Mouse (Mus musculus) myocyte (in vitro differentiated cells): Measurements from ENCODE around the gene Gbx2. TPM values are rescaled to one million over a fixed set of nuclear protein-coding genes. Genes with fewer than 3 reads are reported as not detected.

Source experiments
- H3K27me3 ChIP-seq: one replicate; pipeline ENCODE4 v1.6.1; 2011; ENCODE audit not compliant: control insufficient read depth, insufficient read depth, insufficient read length
- H3K36me3 ChIP-seq: one replicate; pipeline ENCODE4 v1.6.1; 2011; ENCODE audit not compliant: control insufficient read depth, insufficient read depth
- H3K4me2 ChIP-seq: one replicate; pipeline ENCODE4 v1.6.1; 2011; ENCODE audit warnings: low read depth, control low read depth
- H3K4me3 ChIP-seq: one replicate; pipeline ENCODE4 v1.5.1; 2011; ENCODE audit warnings: mild to moderate bottlenecking, control low read depth, moderate library complexity
- H3K79me2 ChIP-seq: one replicate; pipeline ENCODE4 v1.6.1; 2011; ENCODE audit not compliant: control insufficient read depth, insufficient read depth
- H3ac ChIP-seq: one replicate; pipeline ENCODE4 v1.6.1; 2011; ENCODE audit not compliant: control insufficient read depth, insufficient read length
- CEBPB ChIP-seq: IDR thresholded peaks from 2 replicates; pipeline ENCODE4 v1.6.1; 2011; ENCODE audit warnings: mild to moderate bottlenecking, moderate library complexity; ENCODE audit not compliant: poor library complexity, insufficient read depth, severe bottlenecking
- E2F4 ChIP-seq: IDR thresholded peaks from one replicate; pipeline ENCODE4 v1.6.1; 2011; ENCODE audit warnings: mild to moderate bottlenecking, control low read depth, moderate library complexity; ENCODE audit not compliant: insufficient read depth
- MAX ChIP-seq: IDR thresholded peaks from one replicate; pipeline ENCODE4 v1.6.1; 2011; ENCODE audit warnings: low read depth, mild to moderate bottlenecking, control low read depth
- MYOD1 ChIP-seq, 3 experiments: IDR thresholded peaks; one replicate each; pipeline ENCODE4 v1.6.1; 2011; ENCODE audit warnings: control low read depth in 2 of 3, low read depth in 2 of 3, mild to moderate bottlenecking in 2 of 3, moderate library complexity in 1 of 3; ENCODE audit not compliant: insufficient read length in 2 of 3, control insufficient read depth in 1 of 3
- MYOG ChIP-seq, 3 experiments: IDR thresholded peaks; one replicate each; pipeline ENCODE4 v1.6.1; 2011; ENCODE audit warnings: control low read depth in 2 of 3, low read depth in 2 of 3, mild to moderate bottlenecking in 2 of 3; ENCODE audit not compliant: insufficient read length in 2 of 3, control insufficient read depth in 1 of 3, insufficient read depth in 1 of 3
- POLR2A ChIP-seq: IDR thresholded peaks from one replicate; pipeline ENCODE4 v1.6.1; 2011; ENCODE audit warnings: low read depth, mild to moderate bottlenecking, control low read depth, moderate library complexity; ENCODE audit not compliant: insufficient read length
- POLR2AphosphoS2 ChIP-seq: IDR thresholded peaks from one replicate; pipeline ENCODE4 v1.6.1; 2011; ENCODE audit warnings: low read depth, control low read depth; ENCODE audit not compliant: insufficient read length
- REST ChIP-seq: IDR thresholded peaks from one replicate; pipeline ENCODE4 v1.6.1; 2011; ENCODE audit warnings: mild to moderate bottlenecking, control low read depth, moderate library complexity; ENCODE audit not compliant: insufficient read depth, insufficient read length
- SRF ChIP-seq: IDR thresholded peaks from one replicate; pipeline ENCODE4 v1.6.1; 2011; ENCODE audit warnings: low read depth; ENCODE audit not compliant: control insufficient read depth, insufficient read length
- TCF12 ChIP-seq: IDR thresholded peaks from one replicate; pipeline ENCODE4 v1.6.1; 2011; ENCODE audit warnings: mild to moderate bottlenecking, control low read depth; ENCODE audit not compliant: poor library complexity, insufficient read depth, severe bottlenecking
- TCF3 ChIP-seq: IDR thresholded peaks from one replicate; pipeline ENCODE4 v1.6.1; 2011; ENCODE audit warnings: low read depth, control low read depth; ENCODE audit not compliant: insufficient read length
- USF1 ChIP-seq: IDR thresholded peaks from one replicate; pipeline ENCODE4 v1.6.1; 2011; ENCODE audit warnings: low read depth, mild to moderate bottlenecking, control low read depth, moderate library complexity
- polyA plus RNA-seq: library from polyadenylated mRNA; unstranded; fragments of >200 nt; fragmentation: generic; extraction: Trizol; gene quantifications from one replicate; pipeline ENCODE4 v1.2.1, GENCODE M21; 2012; ENCODE audit warnings: missing spikeins

Gene Gbx2
- polyA plus RNA-seq, 1 experiment = not detected

- H3K79me2 ChIP-seq = no peaks in the 10 kb centered on the region
- peaks cover 30% of the 10 kb centered on the region for H3K27me3 ChIP-seq
- H3K36me3 ChIP-seq = no peaks in the 10 kb centered on the region
- no peak overlapping the region for H3K4me3 ChIP-seq
- no peak for TF ChIP-seq MYOG (IDR thresholded peaks at IDR 0.05; ENCODE audit: control insufficient read depth in 1 of 3, insufficient read depth in 1 of 3, insufficient read length in 2 of 3, low read depth in 2 of 3)
- no peak for TF ChIP-seq E2F4
- no peak for TF ChIP-seq CEBPB
- no peak for TF ChIP-seq MYOD1 (IDR thresholded peaks at IDR 0.05; ENCODE audit: control insufficient read depth in 1 of 3, insufficient read length in 2 of 3, low read depth in 2 of 3)
- no peak for TF ChIP-seq SRF
- TF ChIP-seq POLR2A = no peak
- no peak for TF ChIP-seq USF1
- TF ChIP-seq MAX = no peak
- no peak for TF ChIP-seq POLR2AphosphoS2
- no peak overlapping the region for H3K4me2 ChIP-seq
- H3ac ChIP-seq = no peak overlapping the region
Observed at GRCm38 (mm10) chr1:89963296-89963695, 32.3 kb upstream of the Gbx2 start.

GRCm38 (mm10) chr1:89962092-89962491 lies 31.1 kb upstream of the Gbx2 start:
- H3K27me3 ChIP-seq = peaks cover 30% of the 10 kb centered on the region
- TF ChIP-seq MYOD1 (IDR thresholded peaks at IDR 0.05; ENCODE audit: control insufficient read depth in 1 of 3, insufficient read length in 2 of 3, low read depth in 2 of 3) (no peak), USF1 (no peak), MYOG (IDR thresholded peaks at IDR 0.05; ENCODE audit: control insufficient read depth in 1 of 3, insufficient read depth in 1 of 3, insufficient read length in 2 of 3, low read depth in 2 of 3) (no peak), MAX (no peak), CEBPB (no peak), E2F4 (no peak), TCF3 (no peak), REST (no peak), TCF12 (no peak), POLR2A (no peak), POLR2AphosphoS2 (no peak), SRF (no peak)
- no peak overlapping the region for H3K4me3 ChIP-seq
- no peak overlapping the region for H3ac ChIP-seq
- H3K79me2 ChIP-seq = no peaks in the 10 kb centered on the region
- H3K36me3 ChIP-seq = no peaks in the 10 kb centered on the region
- no peak overlapping the region for H3K4me2 ChIP-seq

- no peak overlapping the region for H3K4me3 ChIP-seq
- H3K27me3 ChIP-seq = peaks cover 33% of the 10 kb centered on the region
- TF ChIP-seq MYOG (IDR thresholded peaks at IDR 0.05; ENCODE audit: control insufficient read depth in 1 of 3, insufficient read depth in 1 of 3, insufficient read length in 2 of 3, low read depth in 2 of 3) (no peak), TCF3 (no peak), SRF (no peak), CEBPB (no peak), POLR2A (no peak), MAX (no peak), USF1 (no peak), POLR2AphosphoS2 (no peak), MYOD1 (IDR thresholded peaks at IDR 0.05; ENCODE audit: control insufficient read depth in 1 of 3, insufficient read length in 2 of 3, low read depth in 2 of 3) (no peak), E2F4 (no peak), TCF12 (no peak), REST (no peak)
- H3K79me2 ChIP-seq = no peaks in the 10 kb centered on the region
- H3K4me2 ChIP-seq = no peak overlapping the region
- no peaks in the 10 kb centered on the region for H3K36me3 ChIP-seq
- H3ac ChIP-seq = no peak overlapping the region
Observed at GRCm38 (mm10) chr1:89959393-89959792, 28.4 kb upstream of the Gbx2 start.

- no peak overlapping the region for H3K4me3 ChIP-seq
- no peaks in the 10 kb centered on the region for H3K36me3 ChIP-seq
- peak overlapping the region; percentile 39 for H3K4me2 ChIP-seq
- H3K27me3 ChIP-seq = peaks cover 30% of the 10 kb centered on the region
- TF ChIP-seq SRF = no peak
- no peak overlapping the region for H3ac ChIP-seq
- H3K79me2 ChIP-seq = no peaks in the 10 kb centered on the region
Observed at GRCm38 (mm10) chr1:89943202-89943601, 12.2 kb upstream of the Gbx2 start.

- Histone ChIP-seq H3K27me3 (peaks cover 36% of the 10 kb centered on the region), H3K36me3 (no peaks in the 10 kb centered on the region), H3K4me2 (no peak overlapping the region), H3ac (no peak overlapping the region), H3K79me2 (no peaks in the 10 kb centered on the region), H3K4me3 (no peak overlapping the region)
- no peak for TF ChIP-seq USF1
- TF ChIP-seq CEBPB = no peak
- no peak for TF ChIP-seq SRF
- TF ChIP-seq POLR2A = no peak
- no peak for TF ChIP-seq MYOD1 (IDR thresholded peaks at IDR 0.05; ENCODE audit: control insufficient read depth in 1 of 3, insufficient read length in 2 of 3, low read depth in 2 of 3)
- no peak for TF ChIP-seq MYOG (IDR thresholded peaks at IDR 0.05; ENCODE audit: control insufficient read depth in 1 of 3, insufficient read depth in 1 of 3, insufficient read length in 2 of 3, low read depth in 2 of 3)
- no peak for TF ChIP-seq REST
- TF ChIP-seq E2F4 = no peak
- TF ChIP-seq POLR2AphosphoS2 = no peak
- no peak for TF ChIP-seq MAX
- TF ChIP-seq TCF12 = no peak
- TF ChIP-seq TCF3 = no peak
Observed at GRCm38 (mm10) chr1:89942395-89942976, 11.5 kb upstream of the Gbx2 start.
